Comparison of ENCODE assay signal across 8 mouse cellular contexts in the genomic region with DNA sequence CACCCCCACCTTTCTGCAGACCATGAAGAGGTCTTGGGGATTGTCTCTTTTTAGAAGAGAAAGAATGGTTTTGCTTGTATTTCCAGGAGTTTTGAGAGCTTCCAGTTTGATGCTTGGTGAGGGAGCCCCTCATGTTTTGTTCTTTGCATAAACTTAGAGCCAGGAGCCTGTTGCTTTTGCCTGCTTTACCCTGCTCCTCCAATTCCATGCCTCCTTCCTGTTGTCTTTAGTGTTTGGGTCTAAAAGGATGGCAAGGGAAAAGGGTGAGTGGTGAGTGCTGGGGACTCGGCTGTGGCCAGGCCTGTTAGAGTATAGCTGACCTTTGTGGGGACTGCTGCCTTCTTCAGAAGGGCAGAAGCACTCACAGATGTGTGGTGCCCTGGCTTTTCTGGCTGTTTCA. TPM values are rescaled to one million over a fixed set of nuclear protein-coding genes. Genes with fewer than 3 reads are reported as not detected.
A peak's percentile ranks its signal among the peaks of the same experiment; 100 is the strongest.
DNase-seq lines count a peak whose midpoint lies in the region; ATAC-seq and TF ChIP-seq lines count a peak whose summit lies in the region.

No protein-coding gene starts in this region.

- peak overlapping the region; percentile 82 for H3K4me3 ChIP-seq in lung, embryonic 15.5 days
- peak overlapping the region; percentile 77 for H3K4me3 ChIP-seq in embryonic facial prominence, embryonic 14.5 days (ENCODE audit: low read depth, low read length)
- peak overlapping the region; percentile 81 for H3K4me3 ChIP-seq in intestine, postnatal 0 days (ENCODE audit: low read depth, low read length)
- peak overlapping the region; percentile 60 for H3K4me3 ChIP-seq in neural tube, embryonic 14.5 days (ENCODE audit: low read depth, low read length)

- H3K4me1 ChIP-seq in lung, embryonic 15.5 days: peaks cover 49% of the 10 kb centered on the region
- peaks cover 32% of the 10 kb centered on the region for H3K4me1 ChIP-seq in embryonic facial prominence, embryonic 14.5 days (ENCODE audit: control insufficient read depth, insufficient read depth, low read length)
- H3K4me1 ChIP-seq in intestine, postnatal 0 days (replicated peaks; ENCODE audit: control insufficient read depth, insufficient read depth, low read length): peaks cover 12% of the 10 kb centered on the region; the same call in 1 of the 2 replicates
- H3K4me1 ChIP-seq in neural tube, embryonic 14.5 days (ENCODE audit: control insufficient read depth, insufficient read depth, low read length): peaks cover 30% of the 10 kb centered on the region

- peak overlapping the region; percentile 98 for H3K9ac ChIP-seq in lung, embryonic 15.5 days
- H3K9ac ChIP-seq in embryonic facial prominence, embryonic 14.5 days (ENCODE audit: low read depth, low read length): peak overlapping the region; percentile 99
- peak overlapping the region; percentile 93 for H3K9ac ChIP-seq in intestine, postnatal 0 days (ENCODE audit: low read depth, low read length)
- H3K9ac ChIP-seq in neural tube, embryonic 14.5 days (replicated peaks; ENCODE audit: low read depth, low read length): peak overlapping the region; percentile 83

- ATAC-seq in lung, embryonic 15.5 days (ENCODE audit: borderline replicate concordance, extremely low read depth, low FRiP score, low TSS enrichment): no peak
- no peak for ATAC-seq in embryonic facial prominence, embryonic 14.5 days (ENCODE audit: low read depth)
- no peak for ATAC-seq in intestine, postnatal 0 days
- no peak for ATAC-seq in neural tube, embryonic 14.5 days (ENCODE audit: low read depth)

- DNase-seq in lung, postnatal 4 days: no peak
- DNase-seq in embryonic facial prominence, embryonic 14.5 days (ENCODE audit: low spot score): no peak
- DNase-seq in spleen, adult 12 weeks (ENCODE audit: low spot score): no peak
- DNase-seq in embryo, embryonic 11 days: no peak
- DNase-seq in cerebellum, adult 9-11 months: no peak

- no peaks in the 10 kb centered on the region for H3K27me3 ChIP-seq in lung, embryonic 15.5 days
- no peaks in the 10 kb centered on the region for H3K27me3 ChIP-seq in embryonic facial prominence, embryonic 14.5 days (replicated peaks; ENCODE audit: control insufficient read depth, insufficient read depth, low read length)
- H3K27me3 ChIP-seq in intestine, postnatal 0 days (replicated peaks; ENCODE audit: control insufficient read depth, insufficient read depth, low read length): no peaks in the 10 kb centered on the region
- H3K27me3 ChIP-seq in neural tube, embryonic 14.5 days (ENCODE audit: control insufficient read depth, insufficient read depth, low read length): no peaks in the 10 kb centered on the region

- H3K9me3 ChIP-seq in lung, embryonic 15.5 days: no peaks in the 10 kb centered on the region
- no peaks in the 10 kb centered on the region for H3K9me3 ChIP-seq in embryonic facial prominence, embryonic 14.5 days (ENCODE audit: control insufficient read depth, low read length)
- H3K9me3 ChIP-seq in intestine, postnatal 0 days (ENCODE audit: control insufficient read depth): no peaks in the 10 kb centered on the region
- H3K9me3 ChIP-seq in neural tube, embryonic 14.5 days (ENCODE audit: control insufficient read depth, low read length): no peaks in the 10 kb centered on the region

- peak overlapping the region; percentile 71 for H3K4me2 ChIP-seq in lung, embryonic 15.5 days
- H3K4me2 ChIP-seq in embryonic facial prominence, embryonic 14.5 days (ENCODE audit: low read depth, low read length): peak overlapping the region; percentile 96
- peak overlapping the region; percentile 83 for H3K4me2 ChIP-seq in intestine, postnatal 0 days (replicated peaks; ENCODE audit: low read depth)
- H3K4me2 ChIP-seq in neural tube, embryonic 14.5 days (ENCODE audit: low read depth, low read length): peak overlapping the region; percentile 94

- H3K27ac ChIP-seq in lung, embryonic 15.5 days: peak overlapping the region; percentile 93
- peak overlapping the region; percentile 98 for H3K27ac ChIP-seq in embryonic facial prominence, embryonic 14.5 days (replicated peaks; ENCODE audit: low read depth, low read length)
- H3K27ac ChIP-seq in intestine, postnatal 0 days (ENCODE audit: low read depth, low read length): peak overlapping the region; percentile 89
- H3K27ac ChIP-seq in neural tube, embryonic 14.5 days (ENCODE audit: low read depth, low read length): peak overlapping the region; percentile 71; the same call in 1 of the 2 replicates

- H3K36me3 ChIP-seq in lung, embryonic 15.5 days: no peaks in the 10 kb centered on the region
- H3K36me3 ChIP-seq in embryonic facial prominence, embryonic 14.5 days (ENCODE audit: control insufficient read depth, insufficient read depth, low read length): no peaks in the 10 kb centered on the region
- no peaks in the 10 kb centered on the region for H3K36me3 ChIP-seq in intestine, postnatal 0 days (ENCODE audit: control insufficient read depth, insufficient read depth)
- no peaks in the 10 kb centered on the region for H3K36me3 ChIP-seq in neural tube, embryonic 14.5 days (ENCODE audit: control insufficient read depth, insufficient read depth, low read length)

- no peak for TF ChIP-seq CTCF in intestine, postnatal 0 days (IDR thresholded peaks at IDR 0.05; ENCODE audit: low read depth)

- WGBS in lung, embryonic 15.5 days: 0% methylated on average over 1 of the region's 1 CpGs
- WGBS in embryonic facial prominence, embryonic 14.5 days: 0% methylated on average over 1 of the region's 1 CpGs
- WGBS in intestine, postnatal 0 days: 0% methylated on average over 1 of the region's 1 CpGs
- 0% methylated on average over 1 of the region's 1 CpGs for WGBS in neural tube, embryonic 14.5 days

RNA-seq across cellular contexts. Expression of gene Qrfp, which starts 49.9 kb away (rescaled TPM):
- 0.05 and 0.14 TPM in 2 replicates for polyA plus RNA-seq in lung, embryonic 15.5 days (2015; fragmentation: Nextera tagmentation; extraction: Ambion mirVana)
- polyA plus RNA-seq in embryonic facial prominence, embryonic 14.5 days (2014; fragmentation: Nextera tagmentation; extraction: Ambion mirVana): 0.10 and 0.22 TPM in 2 replicates
- 0.12 and 0.18 TPM in 2 replicates for polyA plus RNA-seq in intestine, postnatal 0 days (2015; fragmentation: Nextera tagmentation; extraction: Ambion mirVana)
- 0.09 TPM in 1 of 2 replicates, not detected in the other for polyA plus RNA-seq in neural tube, embryonic 14.5 days (2014; fragmentation: Nextera tagmentation; extraction: Ambion mirVana)
